Mouse (Mus musculus): Measurements from ENCODE around the gene Ube2o. TPM values are rescaled to one million over a fixed set of nuclear protein-coding genes. Genes with fewer than 3 reads are reported as not detected.

Ube2o gene
- total RNA-seq, 2 experiments from 2014 or later = 28.5 to 29.7 TPM

- intact Hi-C loops (cut with DNase I) = loop anchor here (1.0 kb wide), 1 partner anchor 42 kb away; no protein-coding TSS in a partner anchor
- peak; percentile 82 to 83 for DNase-seq
These were observed 5.8 kb upstream of the Ube2o start for GRCm38 (mm10) chr11:116586801-116587631.

GRCm38 (mm10) chr11:116586310-116586709, 5.1 kb upstream of the Ube2o start, which contains the start of gene Aanat:
Aanat (plus strand) TSS chr11:116586432.
- no peak for DNase-seq
- intact Hi-C loops (cut with DNase I) = loop anchor here (1.0 kb wide), 1 partner anchor 43 kb away; no protein-coding TSS in a partner anchor

GRCm38 (mm10) chr11:116585682-116586081, 4.4 kb upstream of the Ube2o start:
- no peak for DNase-seq

GRCm38 (mm10) chr11:116580711-116581375, 404 bp downstream of the Ube2o start:
- peak in 1 of 2 experiments; percentile 56 for DNase-seq
- intact Hi-C loops (cut with DNase I) = no loop called here

More at GRCm38 (mm10) chr11:116585682-116586081, 4.4 kb upstream of the Ube2o start:
- intact Hi-C loops (cut with DNase I) = loop anchor here (1.0 kb wide), 1 partner anchor 44 kb away; no protein-coding TSS in a partner anchor

- intact Hi-C loops (cut with DNase I) = no loop called here
- DNase-seq = no peak
These were observed 1.1 kb downstream of the Ube2o start for GRCm38 (mm10) chr11:116580031-116580652.

- DNase-seq = no peak
These were observed 2.0 kb downstream of the Ube2o start for GRCm38 (mm10) chr11:116579280-116579679.

GRCm38 (mm10) chr11:116575396-116575795, 5.9 kb downstream of the Ube2o start:
- no peak for DNase-seq

More at GRCm38 (mm10) chr11:116579280-116579679, 2.0 kb downstream of the Ube2o start:
- intact Hi-C loops (cut with DNase I) = no loop called here

GRCm38 (mm10) chr11:116574982-116575381, 6.3 kb downstream of the Ube2o start:
- no peak for DNase-seq
- intact Hi-C loops (cut with DNase I) = no loop called here

More at GRCm38 (mm10) chr11:116575396-116575795, 5.9 kb downstream of the Ube2o start:
- intact Hi-C loops (cut with DNase I) = no loop called here

- no peak for DNase-seq
- intact Hi-C loops (cut with DNase I) = no loop called here
These were observed 6.8 kb downstream of the Ube2o start for GRCm38 (mm10) chr11:116574486-116574885.

- intact Hi-C loops (cut with DNase I) = no loop called here
- DNase-seq = no peak
These were observed 8.3 kb downstream of the Ube2o start for GRCm38 (mm10) chr11:116572756-116573543.

- peak; percentile 57 to 64 for DNase-seq
- intact Hi-C loops (cut with DNase I) = no loop called here
These were observed 9.2 kb downstream of the Ube2o start for GRCm38 (mm10) chr11:116571767-116572679.

GRCm38 (mm10) chr11:116570821-116571220, 10.4 kb downstream of the Ube2o start:
- no peak for DNase-seq
- intact Hi-C loops (cut with DNase I) = no loop called here

GRCm38 (mm10) chr11:116567531-116567930, 13.7 kb downstream of the Ube2o start:
- intact Hi-C loops (cut with DNase I) = no loop called here
- no peak for DNase-seq

- DNase-seq = no peak
- intact Hi-C loops (cut with DNase I) = no loop called here
These were observed 15.8 kb downstream of the Ube2o start for GRCm38 (mm10) chr11:116565283-116566041.

- DNase-seq = no peak
- intact Hi-C loops (cut with DNase I) = no loop called here
These were observed 24.9 kb downstream of the Ube2o start for GRCm38 (mm10) chr11:116556308-116556707.

- DNase-seq = no peak
- intact Hi-C loops (cut with DNase I) = no loop called here
These were observed 25.7 kb downstream of the Ube2o start for GRCm38 (mm10) chr11:116555572-116555971.

- peak in 1 of 2 experiments; percentile 49 for DNase-seq
- intact Hi-C loops (cut with DNase I) = loop anchor here (1.0 kb wide), 1 partner anchor 75 kb away; no protein-coding TSS in a partner anchor
These were observed 26.9 kb downstream of the Ube2o start for GRCm38 (mm10) chr11:116554171-116554878.

GRCm38 (mm10) chr11:116552194-116552593, 29.1 kb downstream of the Ube2o start:
- intact Hi-C loops (cut with DNase I) = no loop called here

More at GRCm38 (mm10) chr11:116552194-116552593, 29.1 kb downstream of the Ube2o start:
- no peak for DNase-seq
